Mouse (Mus musculus): ENCODE data around the gene Mrps26. TPM values are rescaled to one million over a fixed set of nuclear protein-coding genes. Genes with fewer than 3 reads are reported as not detected.

The Mrps26 gene
- total RNA-seq, 1 experiment from 2014 or later, result 34.9 TPM

GRCm38 (mm10) chr2:130564063-130564462, 521 bp downstream of the Mrps26 start:
- ATAC-seq (replicated peaks in 1 of 2; ENCODE audit: insufficient read depth in 1 of 2, low FRiP score in 2 of 2, low TSS enrichment in 1 of 2, low read depth in 1 of 2, poor library complexity in 2 of 2, severe bottlenecking in 2 of 2), result peak in 1 of 2 experiments; percentile 2; a peak in 1 of 4 replicates

GRCm38 (mm10) chr2:130564983-130565382, 1.4 kb downstream of the Mrps26 start:
- no peak for ATAC-seq (replicated peaks in 1 of 2; ENCODE audit: insufficient read depth in 1 of 2, low FRiP score in 2 of 2, low TSS enrichment in 1 of 2, low read depth in 1 of 2, poor library complexity in 2 of 2, severe bottlenecking in 2 of 2)

DNA sequence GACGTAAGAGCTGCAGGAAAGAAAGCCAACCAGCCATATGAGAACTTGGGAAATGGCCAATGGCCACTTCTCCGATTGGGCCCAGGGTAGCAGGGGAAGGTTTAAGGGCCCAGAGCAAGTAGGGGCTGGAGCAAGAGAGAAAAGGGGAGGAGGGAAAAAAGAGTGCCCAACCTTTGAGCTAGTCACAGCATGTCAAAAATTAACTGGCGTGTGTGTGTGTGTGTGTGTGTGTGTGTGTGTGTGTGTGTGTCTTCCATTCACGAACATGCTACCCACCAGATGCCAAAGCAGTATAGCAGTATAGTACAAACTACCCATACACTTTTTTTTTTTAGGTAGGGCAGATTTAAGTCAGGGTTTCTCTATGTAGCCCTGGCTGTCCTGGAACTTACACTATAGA, 5.4 kb downstream of the Mrps26 start:
- ATAC-seq (replicated peaks in 1 of 2; ENCODE audit: insufficient read depth in 1 of 2, low FRiP score in 2 of 2, low TSS enrichment in 1 of 2, low read depth in 1 of 2, poor library complexity in 2 of 2, severe bottlenecking in 2 of 2), result no peak

- no peak for ATAC-seq (replicated peaks in 1 of 2; ENCODE audit: insufficient read depth in 1 of 2, low FRiP score in 2 of 2, low TSS enrichment in 1 of 2, low read depth in 1 of 2, poor library complexity in 2 of 2, severe bottlenecking in 2 of 2)
Observed at GRCm38 (mm10) chr2:130569926-130570325, 6.4 kb downstream of the Mrps26 start.

- ATAC-seq (replicated peaks in 1 of 2; ENCODE audit: insufficient read depth in 1 of 2, low FRiP score in 2 of 2, low TSS enrichment in 1 of 2, low read depth in 1 of 2, poor library complexity in 2 of 2, severe bottlenecking in 2 of 2), result no peak
Observed at GRCm38 (mm10) chr2:130574960-130575359, 11.4 kb downstream of the Mrps26 start.

GRCm38 (mm10) chr2:130575873-130576272, 12.3 kb downstream of the Mrps26 start, which contains the start of gene Oxt:
Gene Oxt, plus strand, starts transcription at chr2:130576173.
- no peak for ATAC-seq (replicated peaks in 1 of 2; ENCODE audit: insufficient read depth in 1 of 2, low FRiP score in 2 of 2, low TSS enrichment in 1 of 2, low read depth in 1 of 2, poor library complexity in 2 of 2, severe bottlenecking in 2 of 2)

- ATAC-seq (replicated peaks in 1 of 2; ENCODE audit: insufficient read depth in 1 of 2, low FRiP score in 2 of 2, low TSS enrichment in 1 of 2, low read depth in 1 of 2, poor library complexity in 2 of 2, severe bottlenecking in 2 of 2), result 0 out of 4 replicates have a peak, but pooled peaks of 1 of the 2 experiments have one; percentile 14
Observed at GRCm38 (mm10) chr2:130576564-130576963, 13.0 kb downstream of the Mrps26 start.

DNA sequence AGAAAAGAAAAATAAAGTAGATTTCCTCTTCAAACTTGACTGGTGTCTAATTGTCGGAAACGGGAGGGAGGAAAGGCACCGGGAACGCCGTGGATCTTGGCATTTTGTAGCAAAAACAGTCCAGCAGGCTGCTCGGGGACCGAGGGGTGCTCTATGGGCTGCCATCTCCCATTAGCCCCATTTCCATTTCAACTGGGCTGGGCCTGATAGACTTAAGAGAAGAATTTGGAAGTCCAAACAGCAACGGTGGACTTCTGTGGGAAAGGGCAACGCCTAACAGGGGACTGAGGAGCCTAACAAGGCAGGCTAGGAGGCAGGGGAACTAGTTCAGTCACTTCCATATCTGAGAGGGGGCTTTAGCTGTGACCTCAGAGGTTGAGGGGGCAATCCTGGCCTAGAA, 13.5 kb downstream of the Mrps26 start:
- ATAC-seq (replicated peaks in 1 of 2; ENCODE audit: insufficient read depth in 1 of 2, low FRiP score in 2 of 2, low TSS enrichment in 1 of 2, low read depth in 1 of 2, poor library complexity in 2 of 2, severe bottlenecking in 2 of 2), result no peak

- ATAC-seq (replicated peaks in 1 of 2; ENCODE audit: insufficient read depth in 1 of 2, low FRiP score in 2 of 2, low TSS enrichment in 1 of 2, low read depth in 1 of 2, poor library complexity in 2 of 2, severe bottlenecking in 2 of 2), result peak; percentile 23 to 29; a peak in 1 of 4 replicates
Observed at GRCm38 (mm10) chr2:130577632-130578031, 14.1 kb downstream of the Mrps26 start.

- ATAC-seq (replicated peaks in 1 of 2; ENCODE audit: insufficient read depth in 1 of 2, low FRiP score in 2 of 2, low TSS enrichment in 1 of 2, low read depth in 1 of 2, poor library complexity in 2 of 2, severe bottlenecking in 2 of 2), result no peak; a peak in 1 of 4 replicates
Observed at GRCm38 (mm10) chr2:130578148-130578547, 14.6 kb downstream of the Mrps26 start.

- ATAC-seq (replicated peaks in 1 of 2; ENCODE audit: insufficient read depth in 1 of 2, low FRiP score in 2 of 2, low TSS enrichment in 1 of 2, low read depth in 1 of 2, poor library complexity in 2 of 2, severe bottlenecking in 2 of 2), result no peak
Observed at GRCm38 (mm10) chr2:130579791-130580190, 16.2 kb downstream of the Mrps26 start.

GRCm38 (mm10) chr2:130581201-130581600, 17.7 kb downstream of the Mrps26 start:
- no peak for ATAC-seq (replicated peaks in 1 of 2; ENCODE audit: insufficient read depth in 1 of 2, low FRiP score in 2 of 2, low TSS enrichment in 1 of 2, low read depth in 1 of 2, poor library complexity in 2 of 2, severe bottlenecking in 2 of 2)

- ATAC-seq (replicated peaks in 1 of 2; ENCODE audit: insufficient read depth in 1 of 2, low FRiP score in 2 of 2, low TSS enrichment in 1 of 2, low read depth in 1 of 2, poor library complexity in 2 of 2, severe bottlenecking in 2 of 2), result no peak
Observed at GRCm38 (mm10) chr2:130582552-130582951, 19.0 kb downstream of the Mrps26 start, which contains the start of gene Avp. Gene Avp, minus strand, starts transcription at chr2:130582554.

DNA sequence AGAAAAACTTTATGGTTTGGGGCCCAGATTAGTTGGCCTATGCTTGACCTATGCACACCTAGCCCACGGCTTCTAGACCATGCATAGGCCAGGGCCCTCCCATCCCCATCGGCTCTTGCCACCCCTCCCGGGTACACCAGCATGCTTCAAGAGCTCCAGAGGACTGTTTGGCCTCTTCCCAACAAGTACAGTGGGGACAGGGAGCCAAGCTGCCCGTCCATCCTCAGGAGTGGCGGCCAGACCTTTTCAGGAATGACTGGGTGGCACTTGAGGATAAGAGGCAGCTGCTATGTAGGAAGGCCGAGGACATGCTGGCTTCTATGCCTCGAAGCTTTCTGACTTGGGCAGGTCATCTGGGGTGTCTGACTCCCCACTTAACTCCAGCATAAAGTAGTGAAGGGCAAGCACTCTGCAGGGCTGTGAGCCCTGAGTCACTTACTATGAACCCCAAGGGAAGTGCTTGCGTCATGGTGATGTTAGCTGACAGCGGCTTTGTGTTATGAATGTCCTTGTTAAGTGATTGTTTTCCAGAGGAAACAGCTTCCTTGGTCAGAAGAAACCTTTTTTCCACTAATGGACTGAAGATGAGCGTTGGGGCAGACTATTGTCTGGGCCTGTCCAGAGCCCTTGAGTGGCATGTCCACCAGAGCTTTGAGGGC, 20.5 kb downstream of the Mrps26 start:
- ATAC-seq (replicated peaks in 1 of 2; ENCODE audit: insufficient read depth in 1 of 2, low FRiP score in 2 of 2, low TSS enrichment in 1 of 2, low read depth in 1 of 2, poor library complexity in 2 of 2, severe bottlenecking in 2 of 2), result no peak

DNA sequence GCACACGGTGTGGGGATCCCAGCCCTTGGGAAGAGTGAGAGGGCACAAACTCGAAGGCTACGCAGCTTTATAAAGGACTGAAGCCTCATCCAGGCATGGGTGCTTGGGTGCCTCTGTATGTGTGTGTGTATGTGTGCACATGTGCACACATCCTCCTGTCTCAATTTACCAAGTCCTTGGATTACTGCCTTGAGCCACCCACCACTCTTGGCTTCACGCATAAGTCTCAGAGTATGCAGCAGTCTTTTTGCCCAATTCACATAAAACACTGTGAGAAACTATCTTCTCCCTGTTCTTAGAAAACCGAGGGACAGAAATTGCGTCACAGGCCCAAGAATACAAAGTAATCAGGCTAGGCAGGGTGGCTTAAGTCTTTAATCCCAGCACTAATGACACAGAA, 22.5 kb downstream of the Mrps26 start:
- no peak for ATAC-seq (replicated peaks in 1 of 2; ENCODE audit: insufficient read depth in 1 of 2, low FRiP score in 2 of 2, low TSS enrichment in 1 of 2, low read depth in 1 of 2, poor library complexity in 2 of 2, severe bottlenecking in 2 of 2)

GRCm38 (mm10) chr2:130588373-130588772, 24.8 kb downstream of the Mrps26 start:
- no peak for ATAC-seq (replicated peaks in 1 of 2; ENCODE audit: insufficient read depth in 1 of 2, low FRiP score in 2 of 2, low TSS enrichment in 1 of 2, low read depth in 1 of 2, poor library complexity in 2 of 2, severe bottlenecking in 2 of 2)

DNA sequence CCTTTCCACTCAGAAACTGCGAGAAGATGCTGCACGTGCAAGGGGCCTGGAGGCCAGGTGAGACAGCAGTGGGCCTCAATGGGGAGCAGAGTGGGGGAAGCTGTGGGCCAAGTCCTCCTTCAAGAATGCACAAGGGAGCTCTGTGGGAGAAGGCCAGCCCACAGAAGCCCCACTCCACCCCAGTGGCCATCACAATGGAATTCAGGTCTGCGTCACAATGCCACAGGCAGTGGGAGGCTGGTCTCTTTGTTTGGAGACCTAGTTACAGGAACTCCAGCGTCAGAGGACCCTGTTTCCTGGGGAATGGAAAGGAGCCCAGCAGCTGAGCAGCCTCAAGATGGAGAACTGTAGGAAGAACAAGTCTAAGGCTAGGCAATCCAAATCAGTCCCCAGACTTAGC, 25.6 kb downstream of the Mrps26 start:
- no peak for ATAC-seq (replicated peaks in 1 of 2; ENCODE audit: insufficient read depth in 1 of 2, low FRiP score in 2 of 2, low TSS enrichment in 1 of 2, low read depth in 1 of 2, poor library complexity in 2 of 2, severe bottlenecking in 2 of 2)

GRCm38 (mm10) chr2:130589761-130590160, 26.2 kb downstream of the Mrps26 start:
- ATAC-seq (replicated peaks in 1 of 2; ENCODE audit: insufficient read depth in 1 of 2, low FRiP score in 2 of 2, low TSS enrichment in 1 of 2, low read depth in 1 of 2, poor library complexity in 2 of 2, severe bottlenecking in 2 of 2), result no peak

DNA sequence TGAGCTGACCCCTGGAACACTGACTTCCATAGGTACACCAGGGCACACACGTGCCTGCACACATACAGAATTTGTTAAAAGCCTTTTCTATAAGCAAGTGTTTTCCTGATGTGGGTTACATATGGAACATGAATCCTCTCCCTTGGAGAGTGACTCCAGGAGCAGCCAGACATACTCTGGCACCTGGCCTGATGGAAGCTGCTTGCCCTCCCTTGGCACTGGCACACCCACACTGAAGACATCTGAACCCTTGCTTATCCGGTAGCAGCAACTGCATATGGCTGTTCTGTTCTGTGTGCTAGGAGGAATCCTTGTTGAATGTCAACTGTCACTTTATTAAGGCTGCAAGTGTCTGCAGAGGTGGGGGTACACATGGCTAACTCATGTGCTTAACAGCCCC, 27.5 kb downstream of the Mrps26 start:
- no peak for ATAC-seq (replicated peaks in 1 of 2; ENCODE audit: insufficient read depth in 1 of 2, low FRiP score in 2 of 2, low TSS enrichment in 1 of 2, low read depth in 1 of 2, poor library complexity in 2 of 2, severe bottlenecking in 2 of 2)
